Mouse (Mus musculus): ENCODE data around the gene Fbxo30.
A peak's percentile ranks its signal among the peaks of the same experiment; 100 is the strongest.
"Not testable (repeated sequence)": the region's sequence is repeated elsewhere in the genome, so short reads cannot be mapped to it uniquely, and the experiment has no call there.

Fbxo30 gene

DNA sequence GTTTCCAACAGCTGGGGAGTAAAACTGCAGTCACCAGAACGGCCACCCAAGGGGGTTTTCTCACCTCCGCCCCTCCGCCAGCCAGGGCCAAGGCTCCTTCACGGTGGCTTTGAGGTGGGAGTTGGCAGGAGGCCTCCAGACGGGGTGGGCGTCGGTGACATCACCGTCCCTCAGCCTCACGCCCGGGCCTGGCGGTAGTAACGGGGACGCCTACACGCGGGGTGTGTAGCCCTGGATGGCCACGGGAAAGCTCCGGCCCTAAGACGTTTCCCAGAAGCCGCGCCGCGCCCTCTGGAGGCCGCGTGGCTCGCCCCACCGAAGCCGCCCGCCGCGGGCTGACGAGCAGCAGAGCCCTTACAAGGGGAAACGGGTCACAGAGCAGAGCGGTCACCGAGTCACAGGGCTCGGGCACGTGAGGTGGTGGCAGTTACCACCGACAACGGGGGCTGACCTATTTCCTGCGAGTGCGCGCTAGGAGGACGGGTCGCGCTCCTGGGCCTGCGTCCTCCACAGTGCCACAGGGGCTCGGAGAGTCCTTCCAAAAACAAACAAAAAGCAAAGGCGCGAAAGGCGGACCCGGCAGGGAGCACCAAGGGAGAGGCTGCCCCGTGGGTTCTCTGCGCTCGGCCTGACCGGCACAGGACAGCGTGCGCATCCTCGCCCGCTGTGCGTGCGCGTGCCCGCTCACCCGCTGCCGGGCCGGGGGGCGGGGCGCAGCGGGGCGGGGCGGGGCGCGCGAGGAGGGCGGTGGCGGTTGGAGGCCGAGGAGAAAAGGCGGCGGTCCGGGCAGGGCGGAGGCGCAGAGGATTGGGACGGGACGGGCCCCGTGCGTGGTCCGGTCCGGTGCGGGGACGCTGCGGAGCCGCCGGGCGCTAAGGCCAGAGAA, at the start of gene Fbxo30:
Fbxo30 (plus strand) TSS at position 753 of the 886 bp plus-strand sequence.
- DNase-seq, result peak; percentile 83

DNA sequence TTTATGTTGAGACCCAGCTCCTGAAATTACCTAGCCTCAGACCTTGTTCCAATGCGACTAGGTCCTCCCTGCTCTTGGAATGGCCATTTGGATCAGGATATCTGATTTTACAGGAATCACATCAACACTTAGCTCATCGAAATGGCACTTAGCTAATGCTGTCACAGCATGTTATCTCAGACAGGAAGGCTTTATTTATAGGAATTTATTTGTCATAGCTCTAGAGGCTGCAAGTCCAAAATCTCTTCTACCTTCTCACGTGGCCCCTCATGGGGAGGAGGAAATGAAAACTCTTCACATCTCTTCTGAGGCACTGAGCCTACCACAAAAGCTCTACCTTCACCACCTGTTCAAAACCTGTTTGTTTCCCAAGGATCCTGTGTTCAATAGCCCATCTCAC, 47.9 kb upstream of the Fbxo30 start:
- no peak for DNase-seq

DNA sequence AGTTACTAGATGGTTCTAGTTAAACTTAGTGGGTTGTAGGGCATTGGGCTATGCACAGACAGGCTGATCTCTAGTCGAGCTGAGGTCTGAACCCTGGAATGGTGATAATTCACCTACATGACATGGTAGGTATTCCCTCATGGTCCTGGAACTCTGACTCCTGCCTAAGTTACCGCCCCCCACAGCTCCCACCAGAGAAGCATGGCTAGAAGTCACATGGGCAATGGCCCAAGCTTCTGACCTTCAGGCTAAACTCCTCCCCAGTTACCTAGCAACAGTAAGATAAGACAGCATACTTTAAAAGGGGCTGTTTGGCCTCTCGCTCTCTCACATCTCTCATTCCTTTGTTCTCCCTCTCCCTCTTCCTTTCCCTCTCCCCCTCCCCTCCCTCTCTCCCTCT, 38.1 kb upstream of the Fbxo30 start:
- not testable (repeated sequence) for DNase-seq

DNA sequence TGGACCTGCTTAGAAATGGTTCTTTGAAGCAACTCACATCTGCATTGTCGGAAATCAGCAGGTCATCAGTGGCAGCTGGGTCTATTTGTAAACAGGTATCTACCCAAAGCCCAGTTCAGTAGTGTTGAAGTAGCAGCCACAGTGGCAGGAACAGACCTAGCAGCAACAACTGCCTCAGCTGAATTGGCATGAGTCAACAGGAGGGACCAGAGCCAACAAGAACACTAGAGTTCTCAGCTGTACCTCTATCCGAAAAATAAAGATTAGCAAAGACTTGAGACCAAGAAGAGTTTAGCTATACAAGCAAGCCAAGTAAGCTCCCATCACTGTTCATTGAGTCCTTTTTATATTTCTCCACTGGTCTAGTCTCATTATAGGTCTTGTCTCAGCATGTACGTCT, 32.9 kb upstream of the Fbxo30 start:
- DNase-seq, result no peak

DNA sequence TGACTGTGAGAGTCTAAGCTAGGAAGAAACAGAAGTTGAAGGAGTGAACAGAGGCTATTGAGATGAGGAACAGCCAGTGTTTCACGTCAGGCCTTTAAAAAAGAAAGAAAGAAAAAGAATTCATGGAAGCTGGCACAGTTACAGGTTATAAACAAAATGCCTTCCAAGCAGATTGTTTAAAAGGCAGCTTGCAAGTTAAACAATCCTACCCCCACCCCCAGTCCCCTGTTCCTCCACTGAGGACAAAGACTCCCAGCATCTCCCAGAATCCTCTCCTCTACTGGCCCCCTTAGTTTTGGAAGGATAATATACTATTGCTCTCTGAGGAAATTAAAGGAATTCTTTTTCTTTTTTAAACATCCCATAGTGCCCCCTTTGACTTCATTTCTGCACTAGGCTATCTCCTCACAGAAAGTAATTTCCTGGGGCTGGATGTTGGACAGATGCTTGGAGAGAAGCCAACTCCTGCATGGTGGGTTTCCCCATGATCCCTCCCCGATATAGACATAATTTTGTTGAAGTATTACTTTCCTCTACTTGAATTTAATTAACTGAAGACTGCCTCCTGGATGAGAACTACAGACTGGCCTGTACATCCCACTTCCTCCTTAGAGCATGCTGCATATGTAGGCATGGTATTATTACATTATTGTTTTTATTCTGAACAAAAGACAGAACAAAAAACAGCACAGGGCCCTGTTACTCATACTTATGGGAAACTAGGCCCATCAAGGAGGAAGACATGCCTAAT, 30.7 kb upstream of the Fbxo30 start:
- DNase-seq, result no peak

DNA sequence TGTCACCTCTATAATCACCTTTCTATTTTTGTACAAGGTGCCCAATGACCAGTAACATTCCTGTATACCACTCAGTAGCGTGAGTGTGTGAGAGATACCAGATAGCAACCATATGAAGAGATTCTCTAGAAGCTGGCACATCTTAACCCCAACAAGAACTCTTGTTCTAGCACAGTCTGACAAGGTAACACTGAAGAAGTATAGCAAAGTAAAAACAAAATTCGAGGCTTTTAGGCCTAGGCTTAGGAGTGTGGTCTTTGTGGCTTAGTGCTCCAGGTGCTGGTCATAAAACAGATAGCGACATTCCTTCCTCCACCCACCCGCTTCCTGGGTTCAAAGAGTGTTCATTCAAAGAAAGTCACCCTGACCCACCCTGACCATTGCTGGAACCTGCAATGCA, 27.5 kb upstream of the Fbxo30 start:
- DNase-seq, result not testable (repeated sequence)

DNA sequence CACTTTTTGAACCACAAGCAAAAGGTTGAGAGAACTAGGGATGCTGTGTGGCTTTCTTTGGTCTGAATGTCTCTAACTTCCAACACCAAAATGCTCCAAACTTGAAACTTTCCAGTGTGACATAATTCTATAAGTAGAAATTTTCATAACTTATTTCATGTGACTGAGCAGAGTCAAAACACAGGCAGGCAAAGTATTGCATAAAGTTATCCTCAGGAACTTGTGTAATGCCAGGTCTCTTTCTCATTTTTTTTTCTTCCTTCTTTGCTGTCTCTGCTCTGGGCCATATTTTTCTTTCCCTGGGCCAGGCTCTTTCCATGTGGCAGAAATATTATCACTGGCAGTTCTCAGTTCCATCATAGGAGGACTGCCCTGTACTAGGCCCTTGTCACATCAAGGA, 21.0 kb upstream of the Fbxo30 start:
- no peak for DNase-seq

DNA sequence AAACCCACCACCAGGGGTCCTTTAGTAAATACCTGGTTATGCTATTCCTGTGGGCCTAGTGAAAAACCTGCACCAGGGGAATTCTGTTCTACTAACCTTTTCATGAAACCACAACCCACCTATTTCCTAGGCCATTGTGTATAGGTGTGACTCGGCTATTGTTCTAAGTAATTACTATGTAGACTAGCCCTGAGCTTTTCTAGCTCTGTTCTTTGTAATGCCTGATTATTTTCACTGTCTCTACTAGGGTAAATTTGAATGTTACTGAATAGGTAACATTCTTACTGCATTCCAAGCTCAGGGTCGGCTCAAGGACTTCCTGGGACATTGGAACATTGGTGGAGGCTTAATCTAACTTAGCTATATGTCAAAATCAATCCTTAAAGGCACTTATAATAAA, 18.8 kb upstream of the Fbxo30 start:
- not testable (repeated sequence) for DNase-seq

DNA sequence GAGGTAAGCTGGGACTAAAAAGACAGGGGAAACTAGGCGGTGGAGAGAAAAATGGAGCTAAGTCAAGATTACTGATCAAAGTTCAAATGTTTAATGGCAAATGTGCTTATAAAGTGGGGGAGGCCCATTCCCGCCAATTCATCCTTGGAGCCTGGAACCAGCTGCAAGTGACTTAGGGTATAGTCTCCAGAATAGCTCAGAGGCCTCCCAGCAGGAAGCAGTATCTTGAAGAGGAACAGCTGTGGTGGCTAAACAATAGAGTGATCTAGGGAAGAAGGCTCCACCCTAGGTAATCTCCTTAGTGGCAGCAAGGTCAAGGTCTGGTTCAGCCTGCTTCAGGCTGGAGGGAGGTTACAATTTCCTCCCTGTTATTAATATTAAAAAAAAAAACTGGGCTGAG, 17.3 kb upstream of the Fbxo30 start:
- DNase-seq, result not testable (repeated sequence)

DNA sequence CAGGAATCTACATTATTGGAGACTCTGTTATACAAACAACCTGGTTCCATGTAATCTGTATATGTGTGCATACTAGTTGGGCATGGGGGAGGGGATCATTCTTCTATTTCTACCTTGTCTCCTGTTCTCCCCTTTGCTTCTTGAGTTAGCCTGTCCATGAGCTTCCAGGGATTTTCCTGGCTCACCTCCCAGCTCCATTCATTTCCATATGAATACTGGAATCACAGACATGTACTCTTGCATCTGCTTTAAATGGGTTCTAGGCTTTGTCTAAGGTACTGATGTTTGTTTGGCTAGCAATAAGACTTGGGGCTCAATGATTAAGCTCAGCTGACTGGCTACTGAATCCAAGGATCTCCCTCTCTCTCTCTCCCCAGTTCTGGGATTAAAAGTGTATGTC, 12.0 kb upstream of the Fbxo30 start:
- no peak for DNase-seq

DNA sequence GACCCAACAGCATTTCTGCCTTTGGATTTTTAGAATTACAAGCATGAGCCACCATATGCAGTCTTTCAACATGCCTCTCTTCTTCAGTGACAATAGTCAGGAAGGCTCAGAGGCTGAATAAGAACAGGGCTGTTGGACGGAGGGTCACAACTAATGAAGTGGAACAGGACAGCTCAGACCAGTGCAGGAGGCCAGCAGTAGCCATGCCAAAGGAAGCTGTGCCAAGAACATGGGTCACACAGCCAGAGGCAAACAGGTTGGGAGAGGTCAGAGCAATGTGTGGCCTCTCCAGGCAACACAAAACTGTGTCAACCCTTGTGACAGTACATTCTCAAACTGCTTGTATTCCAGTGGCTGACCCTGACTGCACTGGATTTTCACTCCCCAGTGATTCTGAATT, 6.7 kb upstream of the Fbxo30 start:
- DNase-seq, result no peak

DNA sequence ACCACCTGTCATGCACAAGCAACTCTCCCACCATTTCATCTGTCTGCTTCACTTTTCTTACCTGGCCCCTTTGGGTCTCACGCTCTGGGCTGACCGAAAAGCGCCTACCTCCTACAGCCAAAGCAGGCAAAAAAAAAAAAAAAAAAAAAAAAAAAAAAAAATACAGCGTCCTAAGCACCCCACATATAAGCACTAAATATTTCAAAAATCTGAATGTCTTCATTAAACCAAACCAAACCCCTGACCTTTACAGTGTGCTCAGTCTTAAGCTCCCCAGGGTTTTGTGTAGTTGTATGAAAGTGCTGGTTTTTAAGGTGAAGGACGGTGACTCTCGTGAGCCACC, 924 bp upstream of the Fbxo30 start:
- no peak for DNase-seq

DNA sequence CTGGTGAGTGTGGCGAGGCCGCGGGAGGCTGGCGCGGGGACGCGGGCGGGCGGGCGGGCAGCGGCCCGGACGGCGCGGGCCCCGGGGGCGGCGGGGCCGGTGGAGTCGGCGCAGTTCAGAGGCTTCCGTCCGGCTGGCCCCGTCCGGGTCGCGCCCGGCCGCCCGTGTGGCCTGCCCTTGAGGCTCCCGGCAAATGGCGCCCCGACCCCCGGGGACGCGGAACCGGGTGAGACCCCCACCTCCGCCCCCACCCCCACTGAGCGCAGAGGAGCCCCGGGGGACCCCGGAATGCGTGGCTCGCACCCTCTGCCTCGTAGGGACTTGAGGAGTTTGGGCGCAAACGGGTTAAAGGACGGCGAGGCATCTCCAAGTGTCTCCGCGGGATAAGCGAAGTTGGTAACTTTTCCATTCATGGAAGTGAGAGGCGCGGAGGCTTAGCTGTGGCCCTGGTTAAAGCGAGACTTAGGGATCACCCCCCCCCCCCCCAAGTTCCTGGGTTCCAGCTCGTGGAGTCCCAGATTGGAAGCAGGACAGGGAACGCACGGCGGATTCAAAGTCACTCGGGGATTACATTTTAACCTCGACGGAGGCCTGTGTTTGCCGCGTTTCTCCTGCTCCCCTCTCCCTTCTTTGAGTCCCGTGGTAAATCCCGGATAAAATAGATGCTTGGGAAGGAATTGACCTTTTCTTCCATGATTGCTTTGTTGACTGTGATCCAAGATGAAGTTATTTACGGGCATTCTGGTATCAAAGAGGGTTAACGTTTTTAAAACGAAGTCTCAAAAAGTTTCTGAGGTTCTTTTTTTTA, 572 bp downstream of the Fbxo30 start:
- DNase-seq, result peak; percentile 32

DNA sequence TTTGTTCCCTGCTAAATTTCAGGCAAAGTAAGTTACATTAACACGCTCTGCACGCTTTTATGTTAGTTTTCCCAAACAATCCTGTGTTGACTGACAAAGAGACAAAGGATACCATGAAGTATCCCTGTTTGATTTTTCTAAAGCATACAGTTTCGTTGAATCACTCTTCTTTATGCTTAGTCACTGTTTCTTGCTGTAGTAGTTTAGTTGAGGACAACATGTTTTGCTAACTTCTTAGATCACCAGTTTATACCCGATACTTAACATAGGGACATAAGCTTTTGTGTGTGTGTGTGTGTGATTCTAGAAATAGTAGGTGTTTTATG, 1.1 kb downstream of the Fbxo30 start:
- DNase-seq, result no peak

DNA sequence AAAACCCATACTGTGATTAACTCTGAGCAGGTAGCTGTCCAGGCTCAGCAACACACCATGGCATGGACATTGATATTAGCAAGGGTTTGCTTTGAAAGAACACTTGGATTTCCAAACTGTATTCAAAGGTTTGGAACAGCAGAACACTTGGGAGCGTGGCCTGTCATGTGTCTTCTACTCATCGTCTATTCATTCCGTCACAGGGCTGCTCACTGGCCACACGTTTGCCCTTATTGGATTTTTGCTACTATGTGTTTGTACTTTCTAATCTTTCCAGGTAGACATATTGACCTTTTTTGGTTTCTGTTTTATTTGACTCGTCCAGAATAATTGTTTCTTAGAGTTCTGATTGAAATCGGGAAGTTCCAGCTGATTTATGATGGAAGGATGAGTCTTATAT, 17.3 kb downstream of the Fbxo30 start:
- no peak for DNase-seq

DNA sequence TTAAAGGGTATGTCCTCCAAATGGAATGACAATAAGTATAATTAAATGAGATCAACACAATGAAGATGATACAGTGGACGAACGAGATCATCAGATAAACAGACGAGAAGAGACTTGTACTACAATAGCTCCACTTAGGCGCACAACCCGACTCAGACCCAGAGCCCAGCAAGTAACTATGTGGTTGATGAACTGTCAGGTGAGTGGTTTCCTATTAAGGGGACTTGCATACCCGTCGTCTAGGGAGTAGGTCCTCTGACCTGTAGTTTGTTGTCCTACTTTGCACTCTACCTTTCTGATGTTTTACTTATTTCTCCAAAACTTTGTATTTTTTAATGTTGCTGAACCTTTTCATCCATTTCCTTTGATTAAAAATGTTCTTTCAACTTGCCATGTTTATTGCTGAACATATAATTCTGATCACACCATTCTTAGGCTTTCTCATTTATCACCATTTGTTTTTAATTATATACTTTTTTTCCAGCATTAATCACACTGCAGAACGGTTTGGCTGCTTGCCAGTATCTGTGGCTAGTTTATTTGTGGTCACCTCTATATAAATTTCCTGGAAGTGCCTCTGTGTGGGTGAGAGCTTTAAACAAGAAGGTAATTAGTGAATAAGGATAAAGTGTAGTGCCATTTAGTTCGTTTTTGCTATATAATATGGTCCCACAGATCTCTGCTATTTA, 24.4 kb downstream of the Fbxo30 start:
- no peak for DNase-seq

DNA sequence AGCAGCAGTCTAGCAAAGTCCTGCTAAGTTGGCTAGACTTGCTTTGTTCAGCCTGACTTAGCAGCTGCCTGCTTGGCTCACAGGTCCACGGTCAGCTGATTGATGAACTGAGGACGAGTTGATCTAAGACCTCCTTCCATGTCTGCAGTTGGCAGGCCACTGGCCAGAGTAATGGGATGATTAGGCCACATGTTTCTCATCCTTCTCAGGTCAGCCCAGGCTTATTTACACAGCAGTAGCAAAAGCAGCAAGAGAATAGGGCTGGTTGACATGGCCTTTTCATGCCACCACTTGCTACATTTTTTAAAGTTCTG, 24.9 kb downstream of the Fbxo30 start:
- no peak for DNase-seq

DNA sequence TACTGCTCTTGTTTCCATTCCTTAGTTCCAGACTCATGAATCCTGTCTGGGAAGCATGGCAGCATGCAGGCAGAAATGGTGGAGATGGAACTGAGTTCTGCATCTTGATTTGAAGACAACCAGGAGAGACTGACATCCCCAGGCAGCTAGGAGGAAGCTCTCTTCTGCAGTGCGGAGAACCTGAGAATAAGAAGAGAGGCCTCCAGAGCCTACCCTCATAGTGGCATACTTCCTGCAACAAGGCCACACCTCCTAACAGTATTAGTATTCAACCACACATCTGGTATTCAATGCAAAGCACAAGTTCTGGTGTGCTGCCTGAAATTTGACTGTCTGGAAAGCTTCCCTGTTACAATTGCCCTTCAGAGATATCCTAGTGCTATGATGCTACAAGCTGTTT, 28.7 kb downstream of the Fbxo30 start:
- DNase-seq, result no peak

DNA sequence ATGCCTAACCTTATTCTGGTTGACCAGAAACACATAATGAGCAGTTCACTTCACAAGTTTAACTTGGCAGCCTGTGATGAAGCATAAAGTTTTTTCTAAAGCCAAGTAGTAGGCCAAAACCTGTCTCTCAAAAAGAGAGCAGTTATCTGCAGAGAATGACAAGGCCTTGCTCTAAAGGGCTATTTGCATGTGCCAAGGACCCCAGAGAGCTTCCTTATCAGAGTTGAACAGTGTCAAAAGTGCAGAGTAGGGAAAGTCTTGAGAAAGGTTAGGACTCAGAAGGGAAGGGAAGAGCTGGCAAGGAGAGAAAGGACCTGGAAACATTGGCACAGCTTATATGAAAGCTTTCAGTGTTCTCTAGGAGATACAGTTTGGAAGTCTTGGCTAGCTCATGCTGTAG, 29.4 kb downstream of the Fbxo30 start:
- DNase-seq, result no peak

DNA sequence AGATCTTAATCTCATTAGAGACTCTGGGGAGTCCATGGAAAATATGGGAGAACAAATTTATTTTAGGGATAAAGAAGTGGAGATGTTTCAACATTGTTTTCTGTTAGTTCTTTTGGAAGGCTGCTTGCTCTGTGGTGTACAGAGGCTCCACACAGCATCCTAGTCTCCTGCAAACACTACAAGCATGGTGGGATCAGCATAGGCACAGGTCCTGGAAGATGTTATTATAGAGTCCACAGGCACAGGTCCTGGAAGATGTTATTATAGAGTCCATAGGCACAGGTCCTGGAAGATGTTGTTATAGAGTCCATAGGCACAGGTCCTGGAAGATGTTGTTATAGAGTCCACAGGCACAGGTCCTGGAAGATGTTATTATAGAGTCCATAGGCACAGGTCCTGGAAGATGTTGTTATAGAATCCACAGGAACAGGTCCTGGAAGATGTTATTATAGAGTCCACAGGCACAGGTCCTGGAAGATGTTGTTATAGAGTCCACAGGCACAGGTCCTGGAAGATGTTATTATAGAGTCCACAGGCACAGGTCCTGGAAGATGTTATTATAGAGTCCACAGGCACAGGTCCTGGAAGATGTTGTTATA, 36.8 kb downstream of the Fbxo30 start:
- DNase-seq, result not testable (repeated sequence)

DNA sequence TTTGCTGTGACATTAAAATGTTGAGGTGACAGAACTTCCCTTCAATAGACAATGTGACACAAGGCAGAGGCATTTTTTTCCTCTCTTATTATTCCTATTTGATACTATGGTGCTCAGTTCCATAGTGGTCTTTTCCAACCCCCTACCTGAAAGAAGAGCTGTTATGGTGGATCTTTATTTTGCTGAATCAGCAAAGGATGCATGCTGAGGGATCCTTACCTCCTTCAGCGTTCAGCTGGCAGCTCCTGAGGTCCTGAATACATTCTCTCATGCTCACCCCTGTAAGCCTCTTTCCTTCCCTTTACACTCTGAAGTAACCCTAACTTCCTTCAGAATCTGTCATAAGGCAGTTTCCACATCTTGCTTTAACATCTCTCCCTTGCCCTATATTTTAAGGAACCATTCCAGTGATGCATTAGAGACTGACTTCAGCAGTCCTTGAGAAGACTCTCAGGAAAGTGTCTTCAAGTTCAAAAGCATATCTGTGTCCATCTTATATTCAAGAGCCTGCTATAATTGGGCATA, 38.4 kb downstream of the Fbxo30 start:
- no peak for DNase-seq

DNA sequence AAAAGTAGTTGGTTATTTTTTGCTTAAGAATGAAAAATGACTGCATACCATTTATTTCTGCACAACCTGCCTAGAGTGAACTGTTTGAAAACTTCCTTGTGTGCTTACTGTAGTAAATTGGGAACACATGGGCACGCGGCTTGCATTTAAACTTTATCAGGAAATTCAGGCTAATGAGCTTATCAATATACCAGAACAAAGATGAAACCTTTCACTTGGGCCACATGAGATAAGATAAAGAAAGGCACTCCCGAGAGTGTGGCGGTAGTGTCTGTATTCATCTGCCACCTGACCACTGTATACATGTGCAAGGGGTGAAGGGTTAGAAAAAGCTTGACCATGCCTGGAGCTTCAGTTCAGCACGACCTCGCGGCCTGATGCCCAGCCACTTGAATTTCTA, 41.2 kb downstream of the Fbxo30 start:
- DNase-seq, result no peak

Data from right cerebral cortex, postnatal 4 days (tissue).